Mouse (Mus musculus) hindbrain, embryonic 14.5 days (tissue): ENCODE data around the gene Btbd9. TPM values are rescaled to one million over a fixed set of nuclear protein-coding genes. Genes with fewer than 3 reads are reported as not detected.
A peak's percentile ranks its signal among the peaks of the same experiment; 100 is the strongest.

Source experiments
- ATAC-seq: fragments of 200-750 bp; cut with Nextera tagmentation; 2 replicates; pipeline ENCODE4 v1.8.0; 2017; ENCODE audit warnings: moderate number of reproducible peaks, mild to moderate bottlenecking, moderate TSS enrichment, moderate library complexity; ENCODE audit not compliant: low FRiP score
- DNase-seq: peaks from one replicate; pipeline ENCODE4 v3.0.0-alpha.2; 2015; ENCODE audit warnings: low spot score
- H3K27ac ChIP-seq: fragments of 300-500 bp; sonication (generic); 2 replicates; pipeline ENCODE4 v1.5.1; 2014; ENCODE audit warnings: mild to moderate bottlenecking, moderate library complexity
- H3K27me3 ChIP-seq: fragments of 300-500 bp; sonication (generic); 2 replicates; pipeline ENCODE4 v1.6.1; 2014; ENCODE audit warnings: mild to moderate bottlenecking, low read length, mixed read lengths; ENCODE audit not compliant: control insufficient read depth, insufficient read depth
- H3K36me3 ChIP-seq: fragments of 300-500 bp; sonication (generic); replicated peaks from 2 replicates; pipeline ENCODE4 v1.6.1; 2014; ENCODE audit not compliant: control insufficient read depth, insufficient read depth
- H3K4me1 ChIP-seq: fragments of 300-500 bp; sonication (generic); replicated peaks from 2 replicates; pipeline ENCODE4 v1.6.1; 2014; ENCODE audit warnings: antibody characterized with exemption, low read length, mixed read lengths; ENCODE audit not compliant: control insufficient read depth, insufficient read depth
- H3K4me2 ChIP-seq: fragments of 300-500 bp; sonication (generic); replicated peaks from 2 replicates; pipeline ENCODE4 v1.6.1; 2014; ENCODE audit warnings: mild to moderate bottlenecking, moderate library complexity
- H3K4me3 ChIP-seq: fragments of 300-500 bp; sonication (generic); replicated peaks from 2 replicates; pipeline ENCODE4 v1.5.1; 2014; ENCODE audit warnings: mild to moderate bottlenecking, low read length
- H3K9ac ChIP-seq: fragments of 300-500 bp; sonication (generic); 2 replicates; pipeline ENCODE4 v1.6.1; 2014
- H3K9me3 ChIP-seq: fragments of 300-500 bp; sonication (generic); 2 replicates; pipeline ENCODE4 v1.6.1; 2016; ENCODE audit warnings: low read length; ENCODE audit not compliant: control insufficient read depth
- whole genome bisulfite sequencing: fragments of 180-500 bp; shearing (Covaris S2); extraction: QIAGEN DNeasy Blood & Tissue Kit; methylation state at CpG from one replicate; pipeline ENCODE4 v1.1.7; 2014; 5-methylcytosine and 5-hydroxymethylcytosine counted together
- polyA plus RNA-seq: library from polyadenylated mRNA; unstranded; fragments of >200 nt; fragmentation: Nextera tagmentation; extraction: Ambion mirVana; gene quantifications from 2 replicates; pipeline ENCODE4 v1.2.1, GENCODE M21; 2014

Btbd9 gene
- polyA plus RNA-seq, 1 experiment from 2014 or later = 126 TPM

DNA sequence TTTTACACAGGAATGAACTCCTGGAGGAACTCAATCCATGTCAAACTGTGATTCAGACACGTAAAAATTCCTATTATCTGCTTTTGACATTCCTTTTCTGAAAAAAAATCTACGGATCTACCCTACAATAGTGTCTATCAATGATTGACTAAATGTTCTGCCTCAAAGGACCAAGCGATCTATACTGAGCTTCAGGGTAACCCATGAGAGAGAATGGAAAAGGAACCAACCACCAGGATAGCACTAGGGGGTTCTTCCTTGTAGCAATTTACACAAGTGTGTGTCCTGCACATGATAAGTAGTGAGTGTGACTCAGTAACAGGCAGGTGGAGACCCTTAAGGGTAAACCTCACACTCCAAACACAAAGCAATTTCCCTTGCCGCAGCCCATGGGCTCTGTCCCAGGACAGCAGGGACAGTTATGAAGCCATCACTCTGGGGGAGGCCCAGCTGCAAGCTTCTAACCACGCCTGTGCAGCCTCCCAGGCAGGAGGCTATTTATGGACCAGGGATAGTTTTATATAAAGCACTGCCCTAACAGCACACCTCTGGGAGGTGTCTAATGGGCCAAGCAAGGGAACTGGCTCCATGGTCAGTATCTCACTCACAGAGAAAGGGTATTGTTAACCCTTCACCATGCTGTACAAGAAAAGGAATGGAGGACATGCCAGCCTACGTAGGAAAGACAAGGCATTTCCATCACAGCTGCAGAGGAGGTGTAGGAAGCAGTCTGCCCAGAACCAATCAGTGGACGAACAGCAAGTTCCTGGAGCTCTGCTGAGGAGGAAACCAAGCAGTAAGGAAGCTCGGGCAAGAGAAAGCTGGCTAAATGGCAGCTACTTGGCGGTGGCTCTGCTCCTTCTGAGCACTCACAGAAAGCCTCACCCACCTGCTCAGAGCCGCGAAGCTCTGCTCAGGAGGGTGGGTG, 306.9 kb downstream of the Btbd9 start:
- H3K4me2 ChIP-seq = no peak overlapping the region
- WGBS = 72% methylated on average over 11 of the region's 11 CpGs
- 0 out of 2 replicates have a peak, but pooled peaks cover 3% of the 10 kb centered on the region for H3K36me3 ChIP-seq
- H3K27ac ChIP-seq = no peak overlapping the region
- ATAC-seq = no peak
- no peak overlapping the region for H3K4me3 ChIP-seq
- H3K9me3 ChIP-seq = no peaks in the 10 kb centered on the region
- no peak overlapping the region for H3K9ac ChIP-seq
- DNase-seq = no peak
- H3K27me3 ChIP-seq = no peaks in the 10 kb centered on the region
- H3K4me1 ChIP-seq = 0 out of 2 replicates have a peak, but pooled peaks cover 4% of the 10 kb centered on the region

DNA sequence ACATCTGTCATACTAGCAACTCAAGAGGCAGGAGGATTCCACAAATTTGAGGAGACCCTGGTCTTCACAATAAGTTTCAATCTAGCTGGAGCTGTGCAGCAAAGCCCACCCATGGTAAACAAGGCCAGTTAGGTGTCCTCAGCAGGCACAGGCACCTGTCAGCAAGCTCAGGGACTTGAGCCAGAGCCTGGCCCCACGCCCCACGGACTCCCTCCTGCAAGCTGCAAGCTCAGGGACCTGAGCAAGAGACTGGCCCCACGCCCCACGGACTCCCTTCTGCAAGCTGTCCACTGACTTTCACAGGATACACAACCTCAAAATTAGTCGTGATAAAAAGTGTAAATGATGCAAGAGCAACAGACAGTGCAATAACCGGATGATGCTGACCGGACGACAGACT, 307.8 kb downstream of the Btbd9 start:
- 83% methylated on average over 8 of the region's 8 CpGs for WGBS
- no peaks in the 10 kb centered on the region for H3K36me3 ChIP-seq
- H3K27ac ChIP-seq = no peak overlapping the region
- ATAC-seq (no peak), DNase-seq (no peak)
- H3K9ac ChIP-seq = no peak overlapping the region
- H3K9me3 ChIP-seq = no peaks in the 10 kb centered on the region
- no peak overlapping the region for H3K4me2 ChIP-seq
- H3K4me1 ChIP-seq = 0 out of 2 replicates have a peak, but pooled peaks cover 4% of the 10 kb centered on the region
- H3K4me3 ChIP-seq = no peak overlapping the region
- no peaks in the 10 kb centered on the region for H3K27me3 ChIP-seq

DNA sequence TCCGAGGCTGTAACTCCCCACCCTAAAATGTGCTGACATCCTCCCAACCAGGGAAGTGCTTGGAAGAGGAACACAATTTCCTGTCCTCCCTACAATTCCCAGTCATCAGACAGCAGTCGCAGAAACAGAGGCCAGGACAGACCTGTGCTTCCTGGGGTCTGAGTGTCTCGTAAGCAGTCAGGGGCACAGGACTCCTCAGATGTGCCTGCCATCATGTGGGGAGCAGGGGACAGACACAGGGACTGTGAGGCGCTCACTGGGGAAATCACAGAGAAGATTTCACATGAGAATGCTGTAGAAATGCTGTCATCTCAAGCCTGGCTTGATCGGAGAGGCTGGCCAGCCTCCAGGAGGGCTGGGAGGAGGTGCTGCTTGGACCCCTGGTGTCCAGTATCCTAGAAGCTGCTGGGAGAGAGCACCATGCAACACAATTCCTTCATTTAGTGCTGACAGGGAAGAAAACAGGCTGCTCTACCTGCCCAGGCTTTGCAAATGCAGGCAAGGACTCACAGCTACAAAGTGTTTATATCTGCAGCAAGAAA, 308.8 kb downstream of the Btbd9 start:
- 80% methylated on average over 5 of the region's 5 CpGs for WGBS
- H3K4me3 ChIP-seq = no peak overlapping the region
- no peaks in the 10 kb centered on the region for H3K27me3 ChIP-seq

DNA sequence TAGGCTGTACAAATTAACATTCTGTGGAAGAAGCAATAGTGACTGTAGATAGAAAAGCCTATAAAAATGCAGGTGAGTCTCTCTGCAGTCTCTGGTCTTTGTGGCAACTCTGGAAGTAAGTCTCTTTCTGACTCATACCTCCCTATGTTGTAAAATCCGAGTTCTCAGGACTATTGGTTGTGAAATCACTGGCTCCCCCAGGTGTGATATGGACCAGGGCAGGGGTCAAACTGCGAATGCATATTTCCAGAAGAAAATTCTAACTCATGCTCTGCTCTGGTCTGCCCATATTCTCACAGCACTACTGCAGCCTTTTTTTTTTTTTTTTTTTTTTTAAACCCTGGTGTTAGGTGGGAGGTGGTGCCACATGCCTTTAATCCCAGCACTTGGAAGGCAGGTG, 312.8 kb downstream of the Btbd9 start:
- Histone ChIP-seq H3K27me3 (no peaks in the 10 kb centered on the region), H3K4me2 (no peak overlapping the region), H3K27ac (no peak overlapping the region), H3K9me3 (no peaks in the 10 kb centered on the region), H3K36me3 (no peaks in the 10 kb centered on the region), H3K4me1 (peaks cover 40% of the 10 kb centered on the region), H3K9ac (no peak overlapping the region), H3K4me3 (no peak overlapping the region)
- 86% methylated on average over 2 of the region's 2 CpGs for WGBS
- ATAC-seq (no peak), DNase-seq (no peak)

More for the DNA sequence above, 308.8 kb downstream of the Btbd9 start:
- no peaks in the 10 kb centered on the region for H3K36me3 ChIP-seq
- peaks cover 8% of the 10 kb centered on the region for H3K4me1 ChIP-seq
- DNase-seq (no peak), ATAC-seq (no peak)
- no peak overlapping the region for H3K9ac ChIP-seq
- no peaks in the 10 kb centered on the region for H3K9me3 ChIP-seq
- no peak overlapping the region for H3K27ac ChIP-seq
- no peak overlapping the region for H3K4me2 ChIP-seq

GRCm38 (mm10) chr17:30262943-30263342, 313.3 kb downstream of the Btbd9 start:
- Histone ChIP-seq H3K4me1 (peaks cover 40% of the 10 kb centered on the region), H3K36me3 (no peaks in the 10 kb centered on the region), H3K4me2 (no peak overlapping the region), H3K9me3 (no peaks in the 10 kb centered on the region), H3K4me3 (no peak overlapping the region), H3K9ac (no peak overlapping the region), H3K27me3 (no peaks in the 10 kb centered on the region), H3K27ac (peak overlapping the region; percentile 55; the same call in 1 of the 2 replicates)
- WGBS = 66% methylated on average over 6 of the region's 6 CpGs
- ATAC-seq (no peak), DNase-seq (no peak)

DNA sequence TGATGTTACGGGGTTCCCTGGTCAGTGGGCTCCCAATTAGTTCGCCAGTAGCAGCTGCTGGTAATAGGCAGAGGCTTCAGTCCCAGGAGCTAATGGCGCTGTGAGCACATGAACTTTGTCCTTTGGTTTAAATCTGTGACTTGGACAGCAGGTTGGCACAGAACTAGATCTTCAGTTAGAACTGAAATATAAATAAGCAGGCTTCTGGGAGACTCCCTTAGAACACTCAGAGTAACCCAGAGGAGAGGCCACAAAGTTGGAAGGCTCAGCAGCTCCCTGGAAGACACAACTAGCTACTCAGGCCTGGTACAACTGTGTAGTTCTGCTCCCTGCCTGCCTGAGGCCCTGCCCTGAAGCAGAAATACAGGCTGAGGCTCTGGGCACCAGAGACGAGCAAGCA, 313.8 kb downstream of the Btbd9 start:
- Histone ChIP-seq H3K4me1 (peaks cover 45% of the 10 kb centered on the region), H3K9me3 (no peaks in the 10 kb centered on the region), H3K9ac (no peak overlapping the region), H3K4me2 (no peak overlapping the region), H3K27ac (peak overlapping the region; percentile 55; the same call in 1 of the 2 replicates), H3K36me3 (no peaks in the 10 kb centered on the region), H3K27me3 (no peaks in the 10 kb centered on the region), H3K4me3 (no peak overlapping the region)
- 65% methylated on average over 4 of the region's 4 CpGs for WGBS
- ATAC-seq (no peak), DNase-seq (no peak)

- whole genome bisulfite sequencing = 35% methylated on average over 3 of the region's 3 CpGs
- H3K4me2 ChIP-seq = no peak overlapping the region
- H3K4me1 ChIP-seq = peaks cover 47% of the 10 kb centered on the region
- H3K4me3 ChIP-seq = no peak overlapping the region
- H3K9me3 ChIP-seq = no peaks in the 10 kb centered on the region
- H3K36me3 ChIP-seq = no peaks in the 10 kb centered on the region
- DNase-seq = no peak
- peak overlapping the region; percentile 52; the same call in 1 of the 2 replicates for H3K27ac ChIP-seq
- no peaks in the 10 kb centered on the region for H3K27me3 ChIP-seq
- ATAC-seq = no peak
- no peak overlapping the region for H3K9ac ChIP-seq
These were observed 314.3 kb downstream of the Btbd9 start for GRCm38 (mm10) chr17:30261983-30262340.

DNA sequence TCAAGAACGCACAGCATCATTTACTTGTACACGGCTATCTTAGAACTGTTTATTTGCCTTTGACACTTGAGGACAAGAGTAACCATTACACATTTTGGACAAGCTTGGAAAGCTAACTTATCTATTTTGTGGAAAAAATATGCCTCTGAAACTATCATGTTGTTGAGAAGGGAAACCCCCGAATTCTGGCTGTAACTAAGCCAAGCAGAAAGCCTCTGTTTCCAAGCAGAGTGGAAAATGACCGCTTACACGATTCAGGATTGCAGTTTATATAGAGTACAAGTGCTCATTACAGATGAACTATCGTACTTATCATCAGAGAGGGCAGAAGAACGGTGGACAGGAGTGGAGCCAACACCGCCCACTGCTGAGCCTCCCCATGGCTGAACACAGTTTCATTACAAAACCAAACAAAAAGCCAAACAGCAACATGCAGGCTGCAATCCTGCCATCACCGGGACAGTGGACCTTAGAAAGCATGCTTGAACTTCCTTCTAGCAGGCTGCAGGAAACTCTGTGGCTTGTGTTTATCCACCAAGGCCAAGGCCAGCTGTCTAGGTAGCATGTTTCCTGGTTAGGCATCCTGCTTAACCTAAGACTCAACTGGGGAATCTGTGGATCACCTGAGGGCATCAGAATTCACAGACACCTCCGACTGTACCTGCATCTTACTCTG, 314.8 kb downstream of the Btbd9 start:
- 70% methylated on average over 10 of the region's 10 CpGs for WGBS
- Histone ChIP-seq H3K27me3 (no peaks in the 10 kb centered on the region), H3K36me3 (no peaks in the 10 kb centered on the region), H3K9me3 (no peaks in the 10 kb centered on the region), H3K4me1 (peaks cover 48% of the 10 kb centered on the region), H3K4me3 (no peak overlapping the region), H3K4me2 (no peak overlapping the region), H3K27ac (peak overlapping the region; percentile 52), H3K9ac (no peak overlapping the region)
- ATAC-seq = no peak
- no peak for DNase-seq

- no peak overlapping the region for H3K4me3 ChIP-seq
- H3K36me3 ChIP-seq = no peaks in the 10 kb centered on the region
- H3K9me3 ChIP-seq = no peaks in the 10 kb centered on the region
- WGBS = 54% methylated on average over 6 of the region's 6 CpGs
- no peak overlapping the region for H3K4me2 ChIP-seq
- no peaks in the 10 kb centered on the region for H3K27me3 ChIP-seq
- H3K9ac ChIP-seq = no peak overlapping the region
- H3K4me1 ChIP-seq = peaks cover 55% of the 10 kb centered on the region
- no peak for ATAC-seq
- DNase-seq = no peak
- H3K27ac ChIP-seq = no peak overlapping the region
These were observed 315.5 kb downstream of the Btbd9 start for GRCm38 (mm10) chr17:30260641-30261306.
